Mouse (Mus musculus) bone marrow macrophage, adult 2 months (primary cell): ENCODE data around the gene Cx3cl1.

Experiments used
- CTCF ChIP-seq: IDR thresholded peaks from 2 replicates; pipeline ENCODE4 v1.5.1; 2012; ENCODE audit warnings: low read depth, mild to moderate bottlenecking, low read length, moderate library complexity
- POLR2A ChIP-seq: IDR thresholded peaks from 2 replicates; pipeline ENCODE4 v1.6.1; 2012; ENCODE audit warnings: mild to moderate bottlenecking, low read depth, low read length, borderline replicate concordance

- TF ChIP-seq CTCF, result no peak
- no peak for TF ChIP-seq POLR2A
These were observed 54.4 kb downstream of the Cx3cl1 start for GRCm38 (mm10) chr8:94826210-94826609.
